Comparison of ENCODE assay signal across 8 mouse cellular contexts in the genomic region with DNA sequence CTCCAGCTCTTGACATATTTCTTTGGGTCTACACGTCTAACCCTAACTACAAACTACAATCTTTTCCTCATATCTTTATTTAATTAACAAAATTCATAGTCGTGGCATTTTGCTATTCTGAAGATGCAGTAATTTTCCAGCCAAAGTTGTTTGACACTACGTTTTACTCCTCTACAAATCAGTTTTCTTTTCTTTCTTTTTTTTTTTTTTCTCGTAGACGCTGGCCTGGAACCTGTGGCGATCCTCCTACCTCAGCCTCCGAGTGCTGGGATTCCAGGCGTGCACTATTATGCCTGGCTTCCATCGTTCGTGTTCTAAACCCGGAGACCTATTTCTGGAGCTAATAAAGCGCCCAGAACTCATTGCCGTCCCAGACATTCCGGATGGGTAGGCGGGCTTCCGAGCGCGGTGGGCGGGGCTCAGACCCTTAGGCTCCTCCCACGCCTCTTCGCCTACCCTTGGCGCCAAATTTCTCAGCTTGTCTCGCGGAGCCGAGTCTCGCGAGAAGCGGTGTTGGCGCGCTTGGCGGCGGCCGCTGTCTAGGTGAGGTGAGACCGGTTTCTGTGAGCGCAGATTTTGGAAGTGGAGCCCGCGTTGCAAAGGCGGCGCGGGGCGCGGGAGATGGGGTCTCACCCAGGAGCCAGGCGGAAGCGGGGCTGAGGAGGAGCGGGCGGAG. TPM values are rescaled to one million over a fixed set of nuclear protein-coding genes. Genes with fewer than 3 reads are reported as not detected.
DNase-seq lines count a peak whose midpoint lies in the region; ATAC-seq and TF ChIP-seq lines count a peak whose summit lies in the region.

A gene (plus strand): TSS at position 477 of the 676 bp plus-strand sequence.

- H3K4me2 ChIP-seq in embryonic facial prominence, embryonic 13.5 days = peak within 1 kb of the TSS; percentile 69
- peak within 1 kb of the TSS; percentile 70 for H3K4me2 ChIP-seq in limb, embryonic 12.5 days
- H3K4me2 ChIP-seq in midbrain, embryonic 15.5 days = peak within 1 kb of the TSS; percentile 78

- no peaks in the 10 kb centered on the region for H3K9me3 ChIP-seq in embryonic facial prominence, embryonic 13.5 days
- H3K9me3 ChIP-seq in limb, embryonic 12.5 days = no peaks in the 10 kb centered on the region
- H3K9me3 ChIP-seq in midbrain, embryonic 15.5 days = no peaks in the 10 kb centered on the region

- H3K4me1 ChIP-seq in embryonic facial prominence, embryonic 13.5 days = peaks cover 8% of the 10 kb centered on the region
- no peaks in the 10 kb centered on the region; the same call in 1 of the 2 replicates for H3K4me1 ChIP-seq in kidney, adult 2 months (ENCODE audit: control insufficient read depth, insufficient read depth, low read length)
- H3K4me1 ChIP-seq in limb, embryonic 12.5 days (replicated peaks) = peaks cover 7% of the 10 kb centered on the region
- peaks cover 10% of the 10 kb centered on the region for H3K4me1 ChIP-seq in midbrain, embryonic 15.5 days
- no peaks in the 10 kb centered on the region for H3K4me1 ChIP-seq in spleen, adult 2 months (ENCODE audit: control insufficient read depth, insufficient read depth, insufficient read length)

- DNase-seq in 3134 (ENCODE audit: extremely low read depth, insufficient read length, low spot score) = peak; percentile 96
- peak; percentile 97 to 98 for DNase-seq in adrenal gland, postnatal 36 days
- DNase-seq in heart, adult 18-20 months = peak; percentile 96 to 98
- DNase-seq in kidney, adult 2 months = peak; percentile 97
- peak; percentile 88 to 96 for DNase-seq in spleen, adult 2 months (ENCODE audit: low read depth in 1 of 2, low spot score in 2 of 2)

- peak within 1 kb of the TSS; percentile 83 for H3K4me3 ChIP-seq in embryonic facial prominence, embryonic 13.5 days
- H3K4me3 ChIP-seq in kidney, adult 2 months (ENCODE audit: insufficient read depth, low read depth, low read length) = peak within 1 kb of the TSS; percentile 83
- H3K4me3 ChIP-seq in limb, embryonic 12.5 days (replicated peaks) = peak within 1 kb of the TSS; percentile 78
- H3K4me3 ChIP-seq in midbrain, embryonic 15.5 days = peak within 1 kb of the TSS; percentile 93
- H3K4me3 ChIP-seq in spleen, adult 2 months (ENCODE audit: extremely low read depth, insufficient read depth, insufficient read length) = peak within 1 kb of the TSS; percentile 83

- peak within 1 kb of the TSS; percentile 98 for H3K9ac ChIP-seq in embryonic facial prominence, embryonic 13.5 days
- H3K9ac ChIP-seq in limb, embryonic 12.5 days (replicated peaks) = peak within 1 kb of the TSS; percentile 97
- peak within 1 kb of the TSS; percentile 99 for H3K9ac ChIP-seq in midbrain, embryonic 15.5 days

- H3K27ac ChIP-seq in embryonic facial prominence, embryonic 13.5 days = peak within 1 kb of the TSS; percentile 97
- no peak within 1 kb of the TSS for H3K27ac ChIP-seq in kidney, adult 2 months (ENCODE audit: insufficient read depth, low read depth, low read length)
- H3K27ac ChIP-seq in limb, embryonic 12.5 days = peak within 1 kb of the TSS; percentile 99
- H3K27ac ChIP-seq in midbrain, embryonic 15.5 days = peak within 1 kb of the TSS; percentile 88
- H3K27ac ChIP-seq in spleen, adult 2 months (ENCODE audit: insufficient read depth, low read length) = peak within 1 kb of the TSS; percentile 45; the same call in 1 of the 2 replicates

- H3K36me3 ChIP-seq in embryonic facial prominence, embryonic 13.5 days = peaks cover 8% of the 10 kb centered on the region; the same call in 1 of the 2 replicates
- no peaks in the 10 kb centered on the region for H3K36me3 ChIP-seq in kidney, adult 2 months (ENCODE audit: control insufficient read depth, insufficient read depth, low read length)
- H3K36me3 ChIP-seq in limb, embryonic 12.5 days = peaks cover 12% of the 10 kb centered on the region
- H3K36me3 ChIP-seq in midbrain, embryonic 15.5 days (replicated peaks) = no peaks in the 10 kb centered on the region
- H3K36me3 ChIP-seq in spleen, adult 2 months (ENCODE audit: control insufficient read depth, insufficient read depth, low read length) = no peaks in the 10 kb centered on the region

- peak; percentile 84 for ATAC-seq in embryonic facial prominence, embryonic 13.5 days (ENCODE audit: insufficient number of reproducible peaks, insufficient read depth, low FRiP score, low TSS enrichment, low read depth)
- peak; percentile 85 for ATAC-seq in limb, embryonic 12.5 days (ENCODE audit: insufficient number of reproducible peaks, insufficient read depth, low FRiP score, low TSS enrichment, low read depth)
- ATAC-seq in midbrain, embryonic 15.5 days (replicated peaks) = peak; percentile 96

- TF ChIP-seq CTCF in kidney, adult 2 months (conservative IDR thresholded peaks at IDR 0.05; ENCODE audit: insufficient read depth, insufficient read length, low read depth, low read length) = no peak
- TF ChIP-seq CTCF in spleen, adult 2 months (IDR thresholded peaks at IDR 0.05; ENCODE audit: extremely low read depth, insufficient read depth, insufficient read length, insufficient replicate concordance) = no peak

- no peak for TF ChIP-seq POLR2A in kidney, adult 2 months (IDR thresholded peaks at IDR 0.05; ENCODE audit: low read depth, low read length)
- peak; percentile 58 for TF ChIP-seq POLR2A in spleen, adult 2 months (IDR thresholded peaks at IDR 0.05; ENCODE audit: low read depth, low read length)

- WGBS in embryonic facial prominence, embryonic 13.5 days = 2% methylated on average over 46 of the region's 46 CpGs
- WGBS in kidney, adult 2 months = under 1% methylated on average over 46 of the region's 46 CpGs
- 3% methylated on average over 46 of the region's 46 CpGs for WGBS in limb, embryonic 12.5 days
- 2% methylated on average over 46 of the region's 46 CpGs for WGBS in midbrain, embryonic 15.5 days
- WGBS in spleen, adult 2 months = 2% methylated on average over 46 of the region's 46 CpGs

- H3K27me3 ChIP-seq in embryonic facial prominence, embryonic 13.5 days = no peaks in the 10 kb centered on the region
- no peaks in the 10 kb centered on the region for H3K27me3 ChIP-seq in kidney, adult 2 months (replicated peaks; ENCODE audit: control insufficient read depth, insufficient read depth, low read length)
- H3K27me3 ChIP-seq in limb, embryonic 12.5 days = no peaks in the 10 kb centered on the region
- H3K27me3 ChIP-seq in midbrain, embryonic 15.5 days (replicated peaks) = no peaks in the 10 kb centered on the region
- H3K27me3 ChIP-seq in spleen, adult 2 months (ENCODE audit: control insufficient read depth, insufficient read depth, low read length) = no peaks in the 10 kb centered on the region

RNA-seq across cellular contexts. Expression of the gene that starts here (rescaled TPM):
- 10 to 100 TPM; 15.9 to 20.6 TPM for total RNA-seq in adrenal gland, postnatal 36 days (2021)
- 219 and 245 TPM in 2 replicates for polyA plus RNA-seq in embryonic facial prominence, embryonic 13.5 days (2015; fragmentation: Nextera tagmentation; extraction: Ambion mirVana)
- total RNA-seq in heart, adult 18-20 months (2021) = 10 to 100 TPM in 1 of 2 experiments, 1 to 10 TPM in 1; 9.6 to 12.3 TPM
- polyA plus RNA-seq in kidney, adult 2 months (2012; rRNA removed) = 3.2 and 5.5 TPM in 2 replicates
- 264 TPM in 2 replicates for polyA plus RNA-seq in limb, embryonic 12.5 days (2016; fragmentation: Nextera tagmentation; extraction: Ambion mirVana)
- polyA plus RNA-seq in midbrain, embryonic 15.5 days (2015; fragmentation: Nextera tagmentation; extraction: Ambion mirVana) = 57.0 and 67.9 TPM in 2 replicates
- 2.4 and 3.3 TPM in 2 replicates for polyA plus RNA-seq in spleen, adult 2 months (2012; rRNA removed)
